Mouse (Mus musculus): ENCODE measurements around the gene Kcna2. TPM values are rescaled to one million over a fixed set of nuclear protein-coding genes. Genes with fewer than 3 reads are reported as not detected.
A peak's percentile ranks its signal among the peaks of the same experiment; 100 is the strongest.

Kcna2 gene
- total and polyA plus RNA-seq, 3 experiments, result not detected

GRCm38 (mm10) chr3:107159418-107159817 is 58.5 kb downstream of the Kcna2 start:
- DNase-seq (ENCODE audit: extremely low read depth), result peak; percentile 28
- Histone ChIP-seq H3K4me1 (ENCODE audit: control insufficient read depth in 1 of 2, insufficient read depth in 2 of 2) (peaks cover 0 to 4% of the 10 kb centered on the region in 2 experiments; a peak in 1 of 4 replicates), H3K4me2 (ENCODE audit: insufficient read depth, low read depth, poor library complexity, severe bottlenecking) (0 out of 2 replicates have a peak overlapping the region, but pooled peaks have one; percentile 0), H3K9me3 (replicated peaks; ENCODE audit: low read length) (no peaks in the 10 kb centered on the region), H3K9ac (ENCODE audit: insufficient read depth, low read depth) (no peak overlapping the region), H3K79me2 (replicated peaks; ENCODE audit: control insufficient read depth, extremely low read depth, insufficient read depth, poor library complexity, severe bottlenecking) (no peaks in the 10 kb centered on the region), H3K4me3 (replicated peaks in 1 of 3; ENCODE audit: low read depth in 2 of 3, low read length in 2 of 3, poor library complexity in 1 of 3) (no peak overlapping the region), H3K27ac (ENCODE audit: insufficient read depth, low read depth) (no peak overlapping the region), H3K36me3 (replicated peaks in 1 of 2; ENCODE audit: control insufficient read depth in 1 of 2, insufficient read depth in 1 of 2, low read length in 1 of 2) (no peaks in the 10 kb centered on the region), H3K27me3 (replicated peaks) (peaks cover 22% of the 10 kb centered on the region)
- dilution Hi-C loops (cut with MboI; ENCODE audit: extremely low pct_ligation_motif_present, extremely low pct_unique_long_range_greater_than_20kb, low sequenced_read_pairs) (no loop called here), in situ Hi-C loops (cut with MboI; ENCODE audit: low pct_ligation_motif_present, low pct_unique_long_range_greater_than_20kb, low sequenced_read_pairs) (no loop called here)
- TF ChIP-seq CTCF (conservative IDR thresholded peaks at IDR 0.05 in 1 of 2, IDR thresholded peaks at IDR 0.05 in 1 of 2; ENCODE audit: low read depth in 2 of 2, low read length in 2 of 2) (peak; percentile 26 to 73; a peak in 3 of 4 replicates), MEF2A (IDR thresholded peaks at IDR 0.05; ENCODE audit: borderline replicate concordance, low read depth, low read length) (no peak), NRF1 (IDR thresholded peaks at IDR 0.05; ENCODE audit: low read depth, low read length) (no peak), ELF1 (IDR thresholded peaks at IDR 0.05; ENCODE audit: low read depth, low read length) (no peak), SMC3 (IDR thresholded peaks at IDR 0.05; ENCODE audit: low read depth, low read length) (peak; percentile 67), RAD21 (IDR thresholded peaks at IDR 0.05; ENCODE audit: low read depth, low read length) (peak; percentile 74)

GRCm38 (mm10) chr3:107159859-107160324 is 58.9 kb downstream of the Kcna2 start:
- TF ChIP-seq RAD21 (IDR thresholded peaks at IDR 0.05; ENCODE audit: low read depth, low read length) (peak; percentile 37), EP300 (IDR thresholded peaks at IDR 0.05; ENCODE audit: low read length) (no peak), CTCF (conservative IDR thresholded peaks at IDR 0.05 in 1 of 2, IDR thresholded peaks at IDR 0.05 in 1 of 2; ENCODE audit: low read depth in 2 of 2, low read length in 2 of 2) (peak in 1 of 2 experiments; percentile 62; a peak in 2 of 4 replicates), SMC3 (IDR thresholded peaks at IDR 0.05; ENCODE audit: low read depth, low read length) (peak; percentile 47), ELF1 (IDR thresholded peaks at IDR 0.05; ENCODE audit: low read depth, low read length) (no peak), KAT2A (IDR thresholded peaks at IDR 0.05; ENCODE audit: insufficient replicate concordance, low read length) (no peak), NELFE (IDR thresholded peaks at IDR 0.05; ENCODE audit: low read depth, low read length) (no peak)
- no peak overlapping the region for H3K27ac ChIP-seq (ENCODE audit: insufficient read depth, low read depth)
- no peaks in the 10 kb centered on the region for H3K9me3 ChIP-seq (replicated peaks; ENCODE audit: low read length)
- H3K36me3 ChIP-seq (replicated peaks in 1 of 2; ENCODE audit: control insufficient read depth in 1 of 2, insufficient read depth in 1 of 2, low read length in 1 of 2), result no peaks in the 10 kb centered on the region
- dilution Hi-C loops (cut with MboI; ENCODE audit: extremely low pct_ligation_motif_present, extremely low pct_unique_long_range_greater_than_20kb, low sequenced_read_pairs), result no loop called here
- no peaks in the 10 kb centered on the region for H3K79me2 ChIP-seq (replicated peaks; ENCODE audit: control insufficient read depth, extremely low read depth, insufficient read depth, poor library complexity, severe bottlenecking)
- 0 out of 2 replicates have a peak overlapping the region, but pooled peaks have one; percentile 0 for H3K4me2 ChIP-seq (ENCODE audit: insufficient read depth, low read depth, poor library complexity, severe bottlenecking)
- H3K4me1 ChIP-seq (ENCODE audit: control insufficient read depth in 1 of 2, insufficient read depth in 2 of 2), result peaks cover 0 to 4% of the 10 kb centered on the region in 2 experiments; a peak in 1 of 4 replicates
- no peak overlapping the region for H3K9ac ChIP-seq (ENCODE audit: insufficient read depth, low read depth)
- no peak for DNase-seq (ENCODE audit: extremely low read depth)
- H3K27me3 ChIP-seq (replicated peaks), result peaks cover 26% of the 10 kb centered on the region
- in situ Hi-C loops (cut with MboI; ENCODE audit: low pct_ligation_motif_present, low pct_unique_long_range_greater_than_20kb, low sequenced_read_pairs), result no loop called here
- no peak overlapping the region for H3K4me3 ChIP-seq (replicated peaks in 1 of 3; ENCODE audit: low read depth in 2 of 3, low read length in 2 of 3, poor library complexity in 1 of 3)

GRCm38 (mm10) chr3:107162741-107163140 is 61.8 kb downstream of the Kcna2 start:
- dilution Hi-C loops (cut with MboI; ENCODE audit: extremely low pct_ligation_motif_present, extremely low pct_unique_long_range_greater_than_20kb, low sequenced_read_pairs) (no loop called here), in situ Hi-C loops (cut with MboI; ENCODE audit: low pct_ligation_motif_present, low pct_unique_long_range_greater_than_20kb, low sequenced_read_pairs) (no loop called here)
- H3K9ac ChIP-seq (ENCODE audit: insufficient read depth, low read depth), result no peak overlapping the region

More at GRCm38 (mm10) chr3:107162741-107163140, 61.8 kb downstream of the Kcna2 start:
- H3K4me1 ChIP-seq (ENCODE audit: control insufficient read depth in 1 of 2, insufficient read depth in 2 of 2), result 0 out of 4 replicates have a peak, but pooled peaks cover 0 to 2% of the 10 kb centered on the region in 2 experiments
- no peaks in the 10 kb centered on the region for H3K9me3 ChIP-seq (replicated peaks; ENCODE audit: low read length)
- no peak overlapping the region for H3K4me2 ChIP-seq (ENCODE audit: insufficient read depth, low read depth, poor library complexity, severe bottlenecking)
- no peak for DNase-seq (ENCODE audit: extremely low read depth)
- H3K36me3 ChIP-seq (replicated peaks in 1 of 2; ENCODE audit: control insufficient read depth in 1 of 2, insufficient read depth in 1 of 2, low read length in 1 of 2), result no peaks in the 10 kb centered on the region
- TF ChIP-seq ZNF384 (IDR thresholded peaks at IDR 0.05; ENCODE audit: low read depth, low read length) (no peak), HCFC1 (IDR thresholded peaks at IDR 0.05; ENCODE audit: low read depth, low read length) (no peak), UBTF (IDR thresholded peaks at IDR 0.05; ENCODE audit: low read depth, low read length) (no peak), POLR2A (IDR thresholded peaks at IDR 0.05; ENCODE audit: low read depth, low read length) (no peak), NELFE (IDR thresholded peaks at IDR 0.05; ENCODE audit: low read depth, low read length) (no peak), EP300 (IDR thresholded peaks at IDR 0.05; ENCODE audit: low read length) (no peak), RAD21 (IDR thresholded peaks at IDR 0.05; ENCODE audit: low read depth, low read length) (no peak), GABPA (IDR thresholded peaks at IDR 0.05; ENCODE audit: insufficient replicate concordance, low read depth, low read length) (no peak), USF2 (conservative IDR thresholded peaks at IDR 0.05; ENCODE audit: low read depth, low read length) (no peak), SIN3A (IDR thresholded peaks at IDR 0.05; ENCODE audit: low read length) (no peak), TCF12 (IDR thresholded peaks at IDR 0.05; ENCODE audit: low read depth, low read length) (no peak), MAZ (IDR thresholded peaks at IDR 0.05; ENCODE audit: low read depth, low read length) (no peak), ELF1 (IDR thresholded peaks at IDR 0.05; ENCODE audit: low read depth, low read length) (no peak), ETS1 (conservative IDR thresholded peaks at IDR 0.05; ENCODE audit: low read depth, low read length) (no peak), KAT2A (IDR thresholded peaks at IDR 0.05; ENCODE audit: insufficient replicate concordance, low read length) (no peak), MAX (IDR thresholded peaks at IDR 0.05; ENCODE audit: low read length) (no peak)
- no peak overlapping the region for H3K27ac ChIP-seq (ENCODE audit: insufficient read depth, low read depth)
- H3K79me2 ChIP-seq (replicated peaks; ENCODE audit: control insufficient read depth, extremely low read depth, insufficient read depth, poor library complexity, severe bottlenecking), result no peaks in the 10 kb centered on the region
- H3K27me3 ChIP-seq (replicated peaks), result peaks cover 47% of the 10 kb centered on the region
- no peak overlapping the region for H3K4me3 ChIP-seq (replicated peaks in 1 of 3; ENCODE audit: low read depth in 2 of 3, low read length in 2 of 3, poor library complexity in 1 of 3)

All from CH12.LX (cell line).